Mouse (Mus musculus) forebrain, embryonic 12.5 days (tissue): ENCODE data around the gene Mgrn1. TPM values are rescaled to one million over a fixed set of nuclear protein-coding genes. Genes with fewer than 3 reads are reported as not detected.

Experiments
- ATAC-seq: fragments of 200-750 bp; cut with Nextera tagmentation; 2 replicates; pipeline ENCODE4 v1.8.0; 2017; ENCODE audit warnings: moderate TSS enrichment; ENCODE audit not compliant: low FRiP score
- H3K27ac ChIP-seq: fragments of 300-500 bp; sonication (generic); 2 replicates; pipeline ENCODE4 v1.5.1; 2016; ENCODE audit warnings: mild to moderate bottlenecking
- H3K27me3 ChIP-seq: fragments of 300-500 bp; sonication (generic); 2 replicates; pipeline ENCODE4 v1.6.1; 2016; ENCODE audit warnings: mild to moderate bottlenecking
- H3K36me3 ChIP-seq: fragments of 300-500 bp; sonication (generic); replicated peaks from 2 replicates; pipeline ENCODE4 v1.6.1; 2016; ENCODE audit warnings: mild to moderate bottlenecking
- H3K4me1 ChIP-seq: fragments of 300-500 bp; sonication (generic); 2 replicates; pipeline ENCODE4 v1.6.1; 2016
- H3K4me2 ChIP-seq: fragments of 300-500 bp; sonication (generic); 2 replicates; pipeline ENCODE4 v1.6.1; 2016; ENCODE audit warnings: mild to moderate bottlenecking, moderate library complexity
- H3K4me3 ChIP-seq: fragments of 300-500 bp; sonication (generic); replicated peaks from 2 replicates; pipeline ENCODE4 v1.5.1; 2016; ENCODE audit warnings: mild to moderate bottlenecking
- H3K9ac ChIP-seq: fragments of 300-500 bp; sonication (generic); 2 replicates; pipeline ENCODE4 v1.6.1; 2016; ENCODE audit warnings: mild to moderate bottlenecking
- H3K9me3 ChIP-seq: fragments of 300-500 bp; sonication (generic); 2 replicates; pipeline ENCODE4 v1.6.1; 2016
- WGBS: fragments of 180-500 bp; shearing (Covaris S2); methylation state at CpG from one replicate; pipeline ENCODE4 v1.1.7; 2016; 5-methylcytosine and 5-hydroxymethylcytosine counted together
- polyA plus RNA-seq: library from polyadenylated mRNA; unstranded; fragments of >200 nt; fragmentation: Nextera tagmentation; extraction: Ambion mirVana; gene quantifications from 2 replicates; pipeline ENCODE4 v1.2.1, GENCODE M21; 2016

The Mgrn1 gene
- 80.2 and 85.1 TPM in 2 replicates for polyA plus RNA-seq

GRCm38 (mm10) chr16:4885760-4886689, at the start of gene Mgrn1:
Gene Mgrn1 (plus strand): TSS chr16:4886249.
- Histone ChIP-seq H3K27ac (peak within 1 kb of the TSS; percentile 81), H3K9me3 (no peaks in the 10 kb centered on the region), H3K27me3 (no peaks in the 10 kb centered on the region), H3K36me3 (no peaks in the 10 kb centered on the region), H3K4me3 (peak within 1 kb of the TSS; percentile 90), H3K4me1 (peaks cover 32% of the 10 kb centered on the region), H3K4me2 (peak within 1 kb of the TSS; percentile 83), H3K9ac (peak within 1 kb of the TSS; percentile 86)
- WGBS, result under 1% methylated on average over 62 of the region's 74 CpGs
- peak; percentile 91 for ATAC-seq

GRCm38 (mm10) chr16:4837631-4838030, 48.4 kb upstream of the Mgrn1 start:
- no peak overlapping the region for H3K9ac ChIP-seq
- H3K4me2 ChIP-seq, result no peak overlapping the region
- no peaks in the 10 kb centered on the region; the same call in 1 of the 2 replicates for H3K4me1 ChIP-seq
- 90% methylated on average over 3 of the region's 3 CpGs for WGBS
- no peaks in the 10 kb centered on the region for H3K27me3 ChIP-seq
- no peak for ATAC-seq
- no peak overlapping the region for H3K4me3 ChIP-seq
- H3K36me3 ChIP-seq, result no peaks in the 10 kb centered on the region
- no peak overlapping the region for H3K27ac ChIP-seq
- no peaks in the 10 kb centered on the region for H3K9me3 ChIP-seq

GRCm38 (mm10) chr16:4839552-4839951, 46.5 kb upstream of the Mgrn1 start:
- H3K4me1 ChIP-seq, result no peaks in the 10 kb centered on the region; the same call in 1 of the 2 replicates
- H3K27ac ChIP-seq, result no peak overlapping the region
- no peaks in the 10 kb centered on the region for H3K36me3 ChIP-seq
- H3K9me3 ChIP-seq, result no peaks in the 10 kb centered on the region
- no peak overlapping the region for H3K4me2 ChIP-seq
- no peak overlapping the region for H3K4me3 ChIP-seq
- ATAC-seq, result no peak
- WGBS, result 81% methylated on average over 3 of the region's 3 CpGs
- H3K27me3 ChIP-seq, result no peaks in the 10 kb centered on the region
- no peak overlapping the region for H3K9ac ChIP-seq

- WGBS, result 86% methylated on average over 8 of the region's 8 CpGs
- no peak overlapping the region for H3K4me2 ChIP-seq
- H3K9ac ChIP-seq, result no peak overlapping the region
- ATAC-seq, result no peak
- H3K36me3 ChIP-seq, result no peaks in the 10 kb centered on the region
- H3K27me3 ChIP-seq, result no peaks in the 10 kb centered on the region
- H3K4me1 ChIP-seq, result no peaks in the 10 kb centered on the region; the same call in 1 of the 2 replicates
- no peak overlapping the region for H3K4me3 ChIP-seq
- no peak overlapping the region for H3K27ac ChIP-seq
- H3K9me3 ChIP-seq, result no peaks in the 10 kb centered on the region
These were observed 45.8 kb upstream of the Mgrn1 start for GRCm38 (mm10) chr16:4840231-4840630.

- Histone ChIP-seq H3K9me3 (no peaks in the 10 kb centered on the region), H3K36me3 (no peaks in the 10 kb centered on the region), H3K4me1 (no peaks in the 10 kb centered on the region), H3K4me2 (no peak overlapping the region), H3K27me3 (no peaks in the 10 kb centered on the region), H3K4me3 (no peak overlapping the region), H3K9ac (no peak overlapping the region), H3K27ac (no peak overlapping the region)
- ATAC-seq, result no peak
- WGBS, result 87% methylated on average over 3 of the region's 3 CpGs
These were observed 39.0 kb upstream of the Mgrn1 start for GRCm38 (mm10) chr16:4847041-4847440.

GRCm38 (mm10) chr16:4848090-4848489, 38.0 kb upstream of the Mgrn1 start:
- H3K36me3 ChIP-seq, result no peaks in the 10 kb centered on the region
- H3K27me3 ChIP-seq, result no peaks in the 10 kb centered on the region
- H3K4me3 ChIP-seq, result no peak overlapping the region
- WGBS, result 90% methylated on average over 2 of the region's 2 CpGs
- H3K4me2 ChIP-seq, result no peak overlapping the region
- no peak for ATAC-seq
- H3K9ac ChIP-seq, result no peak overlapping the region
- no peaks in the 10 kb centered on the region for H3K4me1 ChIP-seq
- no peaks in the 10 kb centered on the region for H3K9me3 ChIP-seq
- H3K27ac ChIP-seq, result no peak overlapping the region

GRCm38 (mm10) chr16:4850361-4850760, 35.7 kb upstream of the Mgrn1 start:
- no peak overlapping the region for H3K27ac ChIP-seq
- H3K9me3 ChIP-seq, result no peaks in the 10 kb centered on the region
- H3K4me3 ChIP-seq, result no peak overlapping the region
- no peak for ATAC-seq
- H3K4me2 ChIP-seq, result no peak overlapping the region
- WGBS, result 79% methylated on average over 7 of the region's 7 CpGs
- H3K9ac ChIP-seq, result no peak overlapping the region
- no peaks in the 10 kb centered on the region for H3K4me1 ChIP-seq
- H3K27me3 ChIP-seq, result no peaks in the 10 kb centered on the region
- H3K36me3 ChIP-seq, result no peaks in the 10 kb centered on the region

- Histone ChIP-seq H3K27me3 (no peaks in the 10 kb centered on the region), H3K9me3 (no peaks in the 10 kb centered on the region), H3K4me1 (no peaks in the 10 kb centered on the region), H3K4me3 (no peak overlapping the region), H3K36me3 (no peaks in the 10 kb centered on the region), H3K27ac (no peak overlapping the region), H3K9ac (no peak overlapping the region), H3K4me2 (no peak overlapping the region)
- WGBS, result 77% methylated on average over 5 of the region's 5 CpGs
- ATAC-seq, result no peak
These were observed 35.0 kb upstream of the Mgrn1 start for GRCm38 (mm10) chr16:4850938-4851628.

- H3K9ac ChIP-seq, result no peak overlapping the region
- ATAC-seq, result no peak
- H3K4me1 ChIP-seq, result no peaks in the 10 kb centered on the region
- no peaks in the 10 kb centered on the region for H3K27me3 ChIP-seq
- no peak overlapping the region for H3K4me2 ChIP-seq
- H3K27ac ChIP-seq, result no peak overlapping the region
- WGBS, result 81% methylated on average over 5 of the region's 5 CpGs
- H3K4me3 ChIP-seq, result no peak overlapping the region
- no peaks in the 10 kb centered on the region for H3K36me3 ChIP-seq
- no peaks in the 10 kb centered on the region for H3K9me3 ChIP-seq
These were observed 30.9 kb upstream of the Mgrn1 start for GRCm38 (mm10) chr16:4855046-4855650.

- no peaks in the 10 kb centered on the region for H3K4me1 ChIP-seq
- no peaks in the 10 kb centered on the region for H3K9me3 ChIP-seq
- ATAC-seq, result no peak
- no peak overlapping the region for H3K9ac ChIP-seq
- H3K4me3 ChIP-seq, result no peak overlapping the region
- H3K27ac ChIP-seq, result no peak overlapping the region
- no peak overlapping the region for H3K4me2 ChIP-seq
- WGBS, result 45% methylated on average over 10 of the region's 10 CpGs
- H3K36me3 ChIP-seq, result no peaks in the 10 kb centered on the region
- no peaks in the 10 kb centered on the region for H3K27me3 ChIP-seq
These were observed 24.7 kb upstream of the Mgrn1 start for GRCm38 (mm10) chr16:4861392-4861791.

- Histone ChIP-seq H3K36me3 (no peaks in the 10 kb centered on the region), H3K9ac (no peak overlapping the region), H3K27me3 (no peaks in the 10 kb centered on the region), H3K9me3 (no peaks in the 10 kb centered on the region), H3K4me3 (no peak overlapping the region), H3K4me1 (no peaks in the 10 kb centered on the region), H3K27ac (no peak overlapping the region), H3K4me2 (no peak overlapping the region)
- peak; percentile 68; the same call in 1 of the 2 replicates for ATAC-seq
- whole genome bisulfite sequencing, result 55% methylated on average over 9 of the region's 9 CpGs
These were observed 23.1 kb upstream of the Mgrn1 start for GRCm38 (mm10) chr16:4862863-4863483.

GRCm38 (mm10) chr16:4863742-4864141, 22.3 kb upstream of the Mgrn1 start:
- no peak overlapping the region for H3K9ac ChIP-seq
- no peak overlapping the region for H3K4me2 ChIP-seq
- no peak overlapping the region for H3K27ac ChIP-seq
- H3K4me3 ChIP-seq, result no peak overlapping the region
- ATAC-seq, result no peak
- H3K9me3 ChIP-seq, result no peaks in the 10 kb centered on the region
- no peaks in the 10 kb centered on the region for H3K27me3 ChIP-seq
- no peaks in the 10 kb centered on the region for H3K4me1 ChIP-seq
- 85% methylated on average over 8 of the region's 8 CpGs for WGBS
- H3K36me3 ChIP-seq, result no peaks in the 10 kb centered on the region
